Mouse (Mus musculus) stomach, postnatal 0 days (tissue): ENCODE measurements at regions not wholly inside any gene's neighbourhood (a gene's known extent, or its start where the extent isn't known, plus 50 kb on each side); places are given as distances from the start of the nearest gene placed in this dataset.

Experiments
- CTCF ChIP-seq: IDR thresholded peaks from 2 replicates; pipeline ENCODE4 v1.5.1; 2016; ENCODE audit warnings: antibody characterized with exemption, low read depth, mild to moderate bottlenecking, moderate library complexity
- EP300 ChIP-seq: optimal IDR thresholded peaks from 2 replicates; pipeline ENCODE3; 2016; ENCODE audit warnings: antibody characterized with exemption

DNA sequence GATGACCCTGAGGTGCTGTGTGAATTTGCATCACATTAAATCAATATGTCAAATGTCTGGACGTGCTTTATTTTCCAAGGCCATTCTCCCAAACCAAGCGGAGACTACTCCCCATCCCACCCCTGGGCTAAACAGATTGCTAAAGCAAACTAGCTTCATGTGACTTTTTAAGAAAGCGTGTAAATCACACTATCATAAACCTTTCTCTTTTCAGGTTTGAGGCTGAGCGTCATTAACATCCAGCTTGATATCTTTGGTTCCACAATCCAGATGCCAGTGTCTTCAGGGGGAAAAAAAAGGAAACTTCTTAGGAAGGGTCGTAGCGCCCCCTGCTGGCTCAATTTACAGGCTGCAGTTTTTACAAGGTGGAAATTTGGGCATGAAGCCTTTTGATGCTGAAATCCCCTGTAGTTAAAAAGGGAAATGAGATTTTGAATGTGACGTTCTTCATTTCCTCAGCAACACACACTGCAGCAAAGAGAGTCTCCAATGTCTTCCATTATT, 105.1 kb upstream of the Nt5e start:
- TF ChIP-seq CTCF, result peak; percentile 87
- TF ChIP-seq EP300, result no peak
